9 mouse cellular contexts compared by ENCODE assay signal in genomic region chr2:18066436-18066835, GRCm38 (mm10). TPM values are rescaled to one million over a fixed set of nuclear protein-coding genes. Genes with fewer than 3 reads are reported as not detected.
DNase-seq lines count a peak whose midpoint lies in the region; ATAC-seq lines count a peak whose summit lies in the region.
"Had no signal": no experiment of that assay in that cellular context is flagged by ENCODE, and none has a peak within 500 bp of the region (broad histone marks: within the 10 kb centered on the region; RNA-seq: fewer than 3 reads in every experiment).

No protein-coding gene starts in this region.

- no peaks in the 10 kb centered on the region for H3K9me3 ChIP-seq in heart, embryonic 16.5 days (replicated peaks; ENCODE audit: control insufficient read depth, low read length)
- no peaks in the 10 kb centered on the region for H3K9me3 ChIP-seq in neural tube, embryonic 13.5 days
- H3K9me3 ChIP-seq in neural tube, embryonic 15.5 days (replicated peaks), result no peaks in the 10 kb centered on the region
- no peaks in the 10 kb centered on the region for H3K9me3 ChIP-seq in hindbrain, embryonic 13.5 days
- no peaks in the 10 kb centered on the region for H3K9me3 ChIP-seq in neural tube, embryonic 14.5 days (ENCODE audit: control insufficient read depth, low read length)

- peaks cover 7% of the 10 kb centered on the region; the same call in 1 of the 2 replicates for H3K36me3 ChIP-seq in heart, embryonic 16.5 days (ENCODE audit: control insufficient read depth, insufficient read depth)
- H3K36me3 ChIP-seq in neural tube, embryonic 13.5 days, result peaks cover 7% of the 10 kb centered on the region
- H3K36me3 ChIP-seq in neural tube, embryonic 15.5 days, result peaks cover 6% of the 10 kb centered on the region; the same call in 1 of the 2 replicates
- peaks cover 10% of the 10 kb centered on the region for H3K36me3 ChIP-seq in hindbrain, embryonic 13.5 days
- 0 out of 2 replicates have a peak, but pooled peaks cover 3% of the 10 kb centered on the region for H3K36me3 ChIP-seq in neural tube, embryonic 14.5 days (ENCODE audit: control insufficient read depth, insufficient read depth, low read length)

- H3K27ac ChIP-seq in heart, embryonic 16.5 days (ENCODE audit: low read length), result no peak overlapping the region; the same call in 1 of the 2 replicates
- H3K27ac ChIP-seq in neural tube, embryonic 13.5 days (replicated peaks), result no peak overlapping the region
- H3K27ac ChIP-seq in neural tube, embryonic 15.5 days (replicated peaks), result no peak overlapping the region
- H3K27ac ChIP-seq in hindbrain, embryonic 13.5 days, result no peak overlapping the region
- H3K27ac ChIP-seq in neural tube, embryonic 14.5 days (ENCODE audit: low read depth, low read length), result no peak overlapping the region

- H3K4me1 ChIP-seq in heart, embryonic 16.5 days (ENCODE audit: control insufficient read depth, insufficient read depth, low read length), result peaks cover 12% of the 10 kb centered on the region
- peaks cover 19% of the 10 kb centered on the region for H3K4me1 ChIP-seq in neural tube, embryonic 13.5 days (replicated peaks)
- peaks cover 13% of the 10 kb centered on the region for H3K4me1 ChIP-seq in neural tube, embryonic 15.5 days
- peaks cover 16% of the 10 kb centered on the region for H3K4me1 ChIP-seq in hindbrain, embryonic 13.5 days (replicated peaks)
- peaks cover 6% of the 10 kb centered on the region; the same call in 1 of the 2 replicates for H3K4me1 ChIP-seq in neural tube, embryonic 14.5 days (ENCODE audit: control insufficient read depth, insufficient read depth, low read length)

- no peaks in the 10 kb centered on the region for H3K27me3 ChIP-seq in heart, embryonic 16.5 days (ENCODE audit: control insufficient read depth, insufficient read depth, low read length)
- H3K27me3 ChIP-seq in neural tube, embryonic 13.5 days, result no peaks in the 10 kb centered on the region
- H3K27me3 ChIP-seq in neural tube, embryonic 15.5 days (replicated peaks), result no peaks in the 10 kb centered on the region
- no peaks in the 10 kb centered on the region for H3K27me3 ChIP-seq in hindbrain, embryonic 13.5 days
- no peaks in the 10 kb centered on the region for H3K27me3 ChIP-seq in neural tube, embryonic 14.5 days (ENCODE audit: control insufficient read depth, insufficient read depth, low read length)

- no peak for DNase-seq in heart, adult 11 months
- DNase-seq in thymus, postnatal 4 days, result no peak
- DNase-seq in left cerebral cortex, adult 18-20 months (ENCODE audit: low spot score in 2 of 2), result no peak
- DNase-seq: lung, adult 18-20 months had no signal

- ATAC-seq in heart, embryonic 16.5 days (replicated peaks; ENCODE audit: extremely low read depth, insufficient read depth, low FRiP score), result no peak
- ATAC-seq in neural tube, embryonic 13.5 days (ENCODE audit: low read depth), result no peak
- ATAC-seq in neural tube, embryonic 15.5 days (ENCODE audit: low FRiP score), result no peak
- ATAC-seq in hindbrain, embryonic 13.5 days (ENCODE audit: low FRiP score), result no peak
- ATAC-seq in neural tube, embryonic 14.5 days (ENCODE audit: low read depth), result no peak

- no peak overlapping the region for H3K9ac ChIP-seq in heart, embryonic 16.5 days (ENCODE audit: low read length)
- H3K9ac ChIP-seq in neural tube, embryonic 13.5 days, result no peak overlapping the region
- no peak overlapping the region for H3K9ac ChIP-seq in neural tube, embryonic 15.5 days (replicated peaks)
- 0 out of 2 replicates have a peak overlapping the region, but pooled peaks have one; percentile 96 for H3K9ac ChIP-seq in hindbrain, embryonic 13.5 days
- no peak overlapping the region for H3K9ac ChIP-seq in neural tube, embryonic 14.5 days (replicated peaks; ENCODE audit: low read depth, low read length)

- peak overlapping the region; percentile 81 for H3K4me3 ChIP-seq in heart, embryonic 16.5 days (ENCODE audit: low read length)
- H3K4me3 ChIP-seq in neural tube, embryonic 13.5 days, result 0 out of 2 replicates have a peak overlapping the region, but pooled peaks have one; percentile 80
- H3K4me3 ChIP-seq in neural tube, embryonic 15.5 days (replicated peaks), result no peak overlapping the region
- H3K4me3 ChIP-seq in hindbrain, embryonic 13.5 days, result 0 out of 2 replicates have a peak overlapping the region, but pooled peaks have one; percentile 82
- H3K4me3 ChIP-seq in neural tube, embryonic 14.5 days (ENCODE audit: low read depth, low read length), result no peak overlapping the region

- H3K4me2 ChIP-seq in heart, embryonic 16.5 days (ENCODE audit: low read depth, low read length), result peak overlapping the region; percentile 93
- H3K4me2 ChIP-seq in neural tube, embryonic 13.5 days, result peak overlapping the region; percentile 86
- no peak overlapping the region; the same call in 1 of the 2 replicates for H3K4me2 ChIP-seq in neural tube, embryonic 15.5 days
- peak overlapping the region; percentile 87 for H3K4me2 ChIP-seq in hindbrain, embryonic 13.5 days
- H3K4me2 ChIP-seq in neural tube, embryonic 14.5 days (ENCODE audit: low read depth, low read length), result peak overlapping the region; percentile 72; the same call in 1 of the 2 replicates

RNA-seq across cellular contexts. Expression of gene Mllt10, which starts 11.4 kb away (rescaled TPM):
- polyA plus RNA-seq in heart, embryonic 16.5 days (2015; fragmentation: Nextera tagmentation; extraction: Ambion mirVana), result 40.7 and 44.5 TPM in 2 replicates
- 62.3 and 63.1 TPM in 2 replicates for polyA plus RNA-seq in neural tube, embryonic 13.5 days (2015; fragmentation: Nextera tagmentation; extraction: Ambion mirVana)
- polyA plus RNA-seq in neural tube, embryonic 15.5 days (2015; fragmentation: Nextera tagmentation; extraction: Ambion mirVana), result 46.2 and 57.7 TPM in 2 replicates
- 60.3 and 61.4 TPM in 2 replicates for polyA plus RNA-seq in hindbrain, embryonic 13.5 days (2015; fragmentation: Nextera tagmentation; extraction: Ambion mirVana)
- polyA plus RNA-seq in neural tube, embryonic 14.5 days (2014; fragmentation: Nextera tagmentation; extraction: Ambion mirVana), result 34.6 and 36.5 TPM in 2 replicates
- total RNA-seq in left cerebral cortex, adult 18-20 months (2021), result 10 to 100 TPM; 51.5 to 55.7 TPM

RNA-seq across cellular contexts. Expression of gene Skida1, which starts 17.6 kb away (rescaled TPM):
- 3.9 TPM in 2 replicates for polyA plus RNA-seq in heart, embryonic 16.5 days (2015; fragmentation: Nextera tagmentation; extraction: Ambion mirVana)
- 8.2 and 9.2 TPM in 2 replicates for polyA plus RNA-seq in neural tube, embryonic 13.5 days (2015; fragmentation: Nextera tagmentation; extraction: Ambion mirVana)
- polyA plus RNA-seq in neural tube, embryonic 15.5 days (2015; fragmentation: Nextera tagmentation; extraction: Ambion mirVana), result 3.8 and 5.2 TPM in 2 replicates
- 11.5 and 12.7 TPM in 2 replicates for polyA plus RNA-seq in hindbrain, embryonic 13.5 days (2015; fragmentation: Nextera tagmentation; extraction: Ambion mirVana)
- 3.9 and 5.3 TPM in 2 replicates for polyA plus RNA-seq in neural tube, embryonic 14.5 days (2014; fragmentation: Nextera tagmentation; extraction: Ambion mirVana)
- total RNA-seq in left cerebral cortex, adult 18-20 months (2021), result 1 to 10 TPM; 7.4 to 8.7 TPM

RNA-seq across cellular contexts. Expression of gene A930004D18Rik, which starts 28.9 kb away (rescaled TPM):
- polyA plus RNA-seq in heart, embryonic 16.5 days (2015; fragmentation: Nextera tagmentation; extraction: Ambion mirVana), result 9.4 and 9.5 TPM in 2 replicates
- 8.8 and 12.3 TPM in 2 replicates for polyA plus RNA-seq in neural tube, embryonic 13.5 days (2015; fragmentation: Nextera tagmentation; extraction: Ambion mirVana)
- polyA plus RNA-seq in neural tube, embryonic 15.5 days (2015; fragmentation: Nextera tagmentation; extraction: Ambion mirVana), result 8.6 and 13.1 TPM in 2 replicates
- 13.1 and 14.0 TPM in 2 replicates for polyA plus RNA-seq in hindbrain, embryonic 13.5 days (2015; fragmentation: Nextera tagmentation; extraction: Ambion mirVana)
- 8.2 and 8.6 TPM in 2 replicates for polyA plus RNA-seq in neural tube, embryonic 14.5 days (2014; fragmentation: Nextera tagmentation; extraction: Ambion mirVana)
- total RNA-seq in left cerebral cortex, adult 18-20 months (2021), result 1 to 10 TPM; 2.9 to 5.6 TPM

Comparison
In these comparisons a context has a peak if more than half of its experiments do, and no peak if none do; other contexts are left out.
1. H3K4me3 ChIP-seq: peak in heart, embryonic 16.5 days (single experiment), neural tube, embryonic 13.5 days (single experiment) and hindbrain, embryonic 13.5 days (single experiment); none in neural tube, embryonic 15.5 days (single experiment) and neural tube, embryonic 14.5 days (single experiment).